Mouse (Mus musculus): ENCODE results near the gene Specc1l.
"Not testable (repeated sequence)": the region's sequence is repeated elsewhere in the genome, so short reads cannot be mapped to it uniquely, and the experiment has no call there.

Gene Specc1l

GRCm38 (mm10) chr10:75352541-75352940, 140.7 kb downstream of the Specc1l start:
- DNase-seq (ENCODE audit: extremely low spot score, low spot score), result no peak

DNA sequence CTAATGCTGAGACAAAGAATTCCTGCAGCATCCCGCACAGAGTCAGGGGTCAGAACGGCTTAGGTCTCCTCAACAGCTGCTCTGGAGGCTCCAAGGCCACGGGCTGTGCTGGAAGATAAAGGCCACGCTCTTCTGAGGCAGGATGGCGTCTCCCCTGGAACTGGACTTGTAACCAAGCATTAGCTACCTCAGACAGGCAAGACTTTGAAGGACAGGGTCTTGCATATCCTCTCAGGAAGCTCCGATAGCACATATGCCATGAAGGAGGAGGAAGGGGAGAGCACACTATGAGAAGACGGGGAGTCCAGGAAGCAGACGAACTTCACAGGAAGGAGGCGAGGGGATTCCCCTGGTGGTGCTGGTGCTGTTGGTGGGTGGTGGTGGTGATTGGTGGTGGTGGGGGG, 142.0 kb downstream of the Specc1l start:
- DNase-seq (ENCODE audit: extremely low spot score, low spot score), result not testable (repeated sequence)

GRCm38 (mm10) chr10:75355341-75355740, 143.5 kb downstream of the Specc1l start:
- DNase-seq (ENCODE audit: extremely low spot score, low spot score), result no peak

Data from neural tube, embryonic 10.5 days (tissue).